ENCODE assay signal across 8 mouse cellular contexts in the genomic region with DNA sequence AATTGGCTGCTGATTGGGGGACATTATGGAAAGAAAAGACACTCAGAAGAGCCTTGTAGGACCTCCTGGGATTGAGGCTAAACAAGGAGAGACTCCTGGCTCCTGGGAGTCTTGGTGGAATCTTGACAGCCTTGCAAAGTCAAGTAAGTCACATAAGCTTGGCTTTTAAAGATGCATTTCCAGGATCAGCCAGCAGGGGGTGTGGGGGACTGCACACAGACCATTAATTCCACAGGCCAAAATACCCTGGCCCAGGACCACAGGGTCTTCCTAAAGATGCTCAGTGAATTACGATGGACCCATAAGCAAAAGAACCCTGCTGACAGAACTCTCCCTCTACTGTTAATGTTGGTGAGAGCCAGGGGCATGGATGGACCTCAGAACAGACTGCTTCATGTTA.
DNase-seq lines count a peak whose midpoint lies in the region; ATAC-seq and TF ChIP-seq lines count a peak whose summit lies in the region.

No protein-coding gene starts in this region.

- no peak for ATAC-seq in forebrain, embryonic 11.5 days (replicated peaks; ENCODE audit: low FRiP score)
- ATAC-seq in forebrain, embryonic 12.5 days (ENCODE audit: low FRiP score) = no peak
- ATAC-seq in midbrain, embryonic 11.5 days (ENCODE audit: low FRiP score) = no peak
- no peak for ATAC-seq in midbrain, embryonic 13.5 days
- 0 out of 2 replicates have a peak, but pooled peaks have one; percentile 9 for ATAC-seq in hindbrain, embryonic 16.5 days

- peak; percentile 83 for DNase-seq in forebrain, embryonic 11.5 days (ENCODE audit: low spot score)
- DNase-seq in midbrain, embryonic 11.5 days (ENCODE audit: low spot score, missing footprints) = peak; percentile 98
- DNase-seq in ovary, adult 18-20 months (ENCODE audit: low spot score) = no peak

- H3K9me3 ChIP-seq in forebrain, embryonic 11.5 days (ENCODE audit: control insufficient read depth, low read length) = no peaks in the 10 kb centered on the region
- H3K9me3 ChIP-seq in forebrain, embryonic 12.5 days = no peaks in the 10 kb centered on the region
- no peaks in the 10 kb centered on the region for H3K9me3 ChIP-seq in midbrain, embryonic 11.5 days (ENCODE audit: control insufficient read depth, low read length)
- no peaks in the 10 kb centered on the region for H3K9me3 ChIP-seq in midbrain, embryonic 13.5 days
- no peaks in the 10 kb centered on the region for H3K9me3 ChIP-seq in hindbrain, embryonic 16.5 days (ENCODE audit: control insufficient read depth, low read length)

- no peak overlapping the region for H3K4me2 ChIP-seq in forebrain, embryonic 11.5 days (ENCODE audit: low read depth, low read length, severe bottlenecking)
- H3K4me2 ChIP-seq in forebrain, embryonic 12.5 days = no peak overlapping the region
- H3K4me2 ChIP-seq in midbrain, embryonic 11.5 days = no peak overlapping the region
- H3K4me2 ChIP-seq in midbrain, embryonic 13.5 days (replicated peaks) = no peak overlapping the region
- H3K4me2 ChIP-seq in hindbrain, embryonic 16.5 days (ENCODE audit: low read length) = no peak overlapping the region

- no peaks in the 10 kb centered on the region for H3K36me3 ChIP-seq in forebrain, embryonic 11.5 days (ENCODE audit: control insufficient read depth, insufficient read depth, low read length)
- H3K36me3 ChIP-seq in forebrain, embryonic 12.5 days (replicated peaks) = no peaks in the 10 kb centered on the region
- no peaks in the 10 kb centered on the region for H3K36me3 ChIP-seq in midbrain, embryonic 11.5 days (ENCODE audit: control insufficient read depth, insufficient read depth, low read length)
- H3K36me3 ChIP-seq in midbrain, embryonic 13.5 days = no peaks in the 10 kb centered on the region
- no peaks in the 10 kb centered on the region for H3K36me3 ChIP-seq in hindbrain, embryonic 16.5 days (ENCODE audit: control insufficient read depth, insufficient read depth, low read length)

- WGBS in forebrain, embryonic 11.5 days = 50% methylated on average over 1 of the region's 1 CpGs
- 53% methylated on average over 1 of the region's 1 CpGs for WGBS in forebrain, embryonic 12.5 days
- 63% methylated on average over 1 of the region's 1 CpGs for WGBS in midbrain, embryonic 11.5 days
- 50% methylated on average over 1 of the region's 1 CpGs for WGBS in midbrain, embryonic 13.5 days
- WGBS in hindbrain, embryonic 16.5 days = 43% methylated on average over 1 of the region's 1 CpGs
- WGBS in olfactory bulb, adult 2 months = 60% methylated on average over 1 of the region's 1 CpGs

- 0 out of 2 replicates have a peak, but pooled peaks cover 2% of the 10 kb centered on the region for H3K4me1 ChIP-seq in forebrain, embryonic 11.5 days (replicated peaks; ENCODE audit: control insufficient read depth, insufficient read depth, low read length)
- peaks cover 12% of the 10 kb centered on the region for H3K4me1 ChIP-seq in forebrain, embryonic 12.5 days
- H3K4me1 ChIP-seq in midbrain, embryonic 11.5 days (ENCODE audit: control insufficient read depth, insufficient read depth, low read length) = peaks cover 4% of the 10 kb centered on the region; the same call in 1 of the 2 replicates
- peaks cover 11% of the 10 kb centered on the region for H3K4me1 ChIP-seq in midbrain, embryonic 13.5 days (replicated peaks)
- H3K4me1 ChIP-seq in bone marrow macrophage, adult 2 months (ENCODE audit: control insufficient read depth, insufficient read depth, low read length) = peaks cover 17% of the 10 kb centered on the region
- H3K4me1 ChIP-seq in hindbrain, embryonic 16.5 days (ENCODE audit: control insufficient read depth, insufficient read depth, low read depth, low read length) = peaks cover 7% of the 10 kb centered on the region
- peaks cover 32% of the 10 kb centered on the region for H3K4me1 ChIP-seq in olfactory bulb, adult 2 months (ENCODE audit: control insufficient read depth, insufficient read depth, low read length)

- no peak overlapping the region for H3K27ac ChIP-seq in forebrain, embryonic 11.5 days (ENCODE audit: low read depth, low read length)
- no peak overlapping the region for H3K27ac ChIP-seq in forebrain, embryonic 12.5 days
- no peak overlapping the region for H3K27ac ChIP-seq in midbrain, embryonic 11.5 days (ENCODE audit: low read depth, low read length)
- no peak overlapping the region for H3K27ac ChIP-seq in midbrain, embryonic 13.5 days
- H3K27ac ChIP-seq in bone marrow macrophage, adult 2 months (ENCODE audit: insufficient read depth, low read depth, low read length) = no peak overlapping the region
- no peak overlapping the region for H3K27ac ChIP-seq in hindbrain, embryonic 16.5 days (ENCODE audit: low read depth, low read length)
- no peak overlapping the region for H3K27ac ChIP-seq in olfactory bulb, adult 2 months (ENCODE audit: insufficient read depth, low read depth, low read length)

- no peaks in the 10 kb centered on the region for H3K27me3 ChIP-seq in forebrain, embryonic 11.5 days (ENCODE audit: control insufficient read depth, insufficient read depth, low read length)
- H3K27me3 ChIP-seq in forebrain, embryonic 12.5 days = 0 out of 2 replicates have a peak, but pooled peaks cover 8% of the 10 kb centered on the region
- no peaks in the 10 kb centered on the region for H3K27me3 ChIP-seq in midbrain, embryonic 11.5 days (ENCODE audit: control insufficient read depth, insufficient read depth, low read length)
- no peaks in the 10 kb centered on the region; the same call in 1 of the 2 replicates for H3K27me3 ChIP-seq in midbrain, embryonic 13.5 days
- H3K27me3 ChIP-seq in hindbrain, embryonic 16.5 days (replicated peaks; ENCODE audit: control insufficient read depth, insufficient read depth, low read length) = no peaks in the 10 kb centered on the region

- TF ChIP-seq CTCF in bone marrow macrophage, adult 2 months (IDR thresholded peaks at IDR 0.05; ENCODE audit: low read depth, low read length) = peak; percentile 74
- TF ChIP-seq CTCF in olfactory bulb, adult 2 months (IDR thresholded peaks at IDR 0.05; ENCODE audit: insufficient read depth, low read depth, low read length) = peak; percentile 44

- TF ChIP-seq POLR2A in bone marrow macrophage, adult 2 months (IDR thresholded peaks at IDR 0.05; ENCODE audit: borderline replicate concordance, low read depth, low read length) = no peak
- TF ChIP-seq POLR2A in olfactory bulb, adult 2 months (IDR thresholded peaks at IDR 0.05; ENCODE audit: insufficient read depth, low read depth, low read length) = no peak

- no peak overlapping the region for H3K4me3 ChIP-seq in forebrain, embryonic 11.5 days (ENCODE audit: low read depth, low read length)
- H3K4me3 ChIP-seq in forebrain, embryonic 12.5 days (replicated peaks) = no peak overlapping the region
- no peak overlapping the region for H3K4me3 ChIP-seq in midbrain, embryonic 11.5 days (ENCODE audit: low read depth, low read length)
- H3K4me3 ChIP-seq in midbrain, embryonic 13.5 days (replicated peaks) = no peak overlapping the region
- no peak overlapping the region for H3K4me3 ChIP-seq in bone marrow macrophage, adult 2 months (ENCODE audit: insufficient read depth, low read length)
- no peak overlapping the region for H3K4me3 ChIP-seq in hindbrain, embryonic 16.5 days (ENCODE audit: low read length)
- no peak overlapping the region for H3K4me3 ChIP-seq in olfactory bulb, adult 2 months (ENCODE audit: insufficient read depth, low read depth, low read length)

- no peak overlapping the region for H3K9ac ChIP-seq in forebrain, embryonic 11.5 days (ENCODE audit: low read length)
- H3K9ac ChIP-seq in forebrain, embryonic 12.5 days = no peak overlapping the region
- H3K9ac ChIP-seq in midbrain, embryonic 11.5 days (ENCODE audit: low read length) = no peak overlapping the region
- H3K9ac ChIP-seq in midbrain, embryonic 13.5 days (replicated peaks) = no peak overlapping the region
- no peak overlapping the region for H3K9ac ChIP-seq in hindbrain, embryonic 16.5 days (ENCODE audit: low read depth, low read length)
